Mouse (Mus musculus) CH12.LX (cell line): ENCODE data around the gene Nav3. TPM values are rescaled to one million over a fixed set of nuclear protein-coding genes. Genes with fewer than 3 reads are reported as not detected.

Experiments used
- DNase-seq: peaks from one replicate; pipeline ENCODE4 v3.0.0-alpha.2; 2013; ENCODE audit errors: extremely low read depth
- H3K27ac ChIP-seq: 2 replicates; pipeline ENCODE4 v1.5.1; 2012; ENCODE audit warnings: low read depth, mild to moderate bottlenecking, control low read depth, moderate library complexity; ENCODE audit not compliant: insufficient read depth
- H3K27me3 ChIP-seq: replicated peaks from 2 replicates; pipeline ENCODE3; 2012; ENCODE audit warnings: inconsistent platforms
- H3K36me3 ChIP-seq, 2 experiments: replicated peaks in 1 of 2; 2 replicates each; pipeline versions ENCODE3 to v1.6.1; 2012; ENCODE audit warnings: inconsistent platforms in 1 of 2, low read length in 1 of 2, mild to moderate bottlenecking in 1 of 2, mixed read lengths in 1 of 2, moderate library complexity in 1 of 2; ENCODE audit not compliant: control insufficient read depth in 1 of 2, insufficient read depth in 1 of 2
- H3K4me1 ChIP-seq, 2 experiments: 2 replicates each; pipeline ENCODE4 v1.6.1; 2012; ENCODE audit warnings: inconsistent platforms in 1 of 2, moderate library complexity in 1 of 2; ENCODE audit not compliant: insufficient read depth in 2 of 2, control insufficient read depth in 1 of 2
- H3K4me2 ChIP-seq: 2 replicates; pipeline ENCODE4 v1.6.1; 2012; ENCODE audit warnings: low read depth, mild to moderate bottlenecking, control low read depth; ENCODE audit not compliant: poor library complexity, insufficient read depth, severe bottlenecking
- H3K4me3 ChIP-seq, 3 experiments: fragments of 150-350 bp in 1 of 3; sonication (generic) in 1 of 3; replicated peaks in 1 of 3; 2 replicates each; pipeline versions ENCODE3 to v1.5.1; 2011 to 2012; ENCODE audit warnings: low read depth in 2 of 3, low read length in 2 of 3, mild to moderate bottlenecking in 2 of 3, moderate library complexity in 2 of 3, control low read depth in 1 of 3, improper control_type of control experiment in 1 of 3, inconsistent platforms in 1 of 3, mixed read lengths in 1 of 3; ENCODE audit not compliant: poor library complexity in 1 of 3
- H3K79me2 ChIP-seq: replicated peaks from 2 replicates; pipeline ENCODE4 v1.6.1; 2012; ENCODE audit warnings: mild to moderate bottlenecking, moderate library complexity; ENCODE audit not compliant: control insufficient read depth, poor library complexity, insufficient read depth, severe bottlenecking; ENCODE audit errors: extremely low read depth
- H3K9ac ChIP-seq: 2 replicates; pipeline ENCODE4 v1.6.1; 2012; ENCODE audit warnings: low read depth, mild to moderate bottlenecking, control low read depth, moderate library complexity; ENCODE audit not compliant: insufficient read depth
- H3K9me3 ChIP-seq: replicated peaks from 2 replicates; pipeline ENCODE3; 2012; ENCODE audit warnings: low read length, inconsistent platforms, mixed read lengths
- BHLHE40 ChIP-seq: IDR thresholded peaks from 2 replicates; pipeline ENCODE4 v1.6.1; 2011; ENCODE audit warnings: mild to moderate bottlenecking, low read depth, low read length, improper control_type of control experiment
- CHD2 ChIP-seq: IDR thresholded peaks from 2 replicates; pipeline ENCODE4 v1.6.1; 2011; ENCODE audit warnings: low read length, improper control_type of control experiment
- CTCF ChIP-seq, 2 experiments: IDR thresholded peaks in 1 of 2; conservative IDR thresholded peaks in 1 of 2; 2 replicates each; pipeline ENCODE4 v1.5.1; 2011 to 2012; ENCODE audit warnings: low read depth in 2 of 2, low read length in 2 of 2, improper control_type of control experiment in 1 of 2, inconsistent platforms in 1 of 2, mild to moderate bottlenecking in 1 of 2, moderate library complexity in 1 of 2
- E2F4 ChIP-seq: IDR thresholded peaks from 2 replicates; pipeline ENCODE4 v1.6.1; 2011; ENCODE audit warnings: low read depth, low read length, improper control_type of control experiment; ENCODE audit not compliant: insufficient replicate concordance
- EP300 ChIP-seq: IDR thresholded peaks from 2 replicates; pipeline ENCODE4 v1.6.1; 2011; ENCODE audit warnings: low read length, improper control_type of control experiment
- ETS1 ChIP-seq: conservative IDR thresholded peaks from 2 replicates; pipeline ENCODE4 v1.6.1; 2012; ENCODE audit warnings: low read depth, mild to moderate bottlenecking, inconsistent platforms, low read length, improper control_type of control experiment, moderate library complexity
- GABPA ChIP-seq: IDR thresholded peaks from 2 replicates; pipeline ENCODE4 v1.6.1; 2012; ENCODE audit warnings: low read depth, low read length, improper control_type of control experiment, inconsistent platforms; ENCODE audit not compliant: insufficient replicate concordance
- JUND ChIP-seq: conservative IDR thresholded peaks from 2 replicates; pipeline ENCODE4 v1.6.1; 2011; ENCODE audit warnings: low read depth, low read length, improper control_type of control experiment
- KAT2A ChIP-seq: IDR thresholded peaks from 2 replicates; pipeline ENCODE4 v1.6.1; 2012; ENCODE audit warnings: low read length, improper control_type of control experiment, inconsistent platforms; ENCODE audit not compliant: insufficient replicate concordance
- MAZ ChIP-seq: IDR thresholded peaks from 2 replicates; pipeline ENCODE4 v1.6.1; 2012; ENCODE audit warnings: low read depth, mild to moderate bottlenecking, inconsistent platforms, low read length, improper control_type of control experiment, moderate library complexity
- MEF2A ChIP-seq: IDR thresholded peaks from 2 replicates; pipeline ENCODE4 v1.6.1; 2014; ENCODE audit warnings: low read depth, mild to moderate bottlenecking, inconsistent platforms, low read length, improper control_type of control experiment, borderline replicate concordance
- MYC ChIP-seq: IDR thresholded peaks from 2 replicates; pipeline ENCODE4 v1.6.1; 2011; ENCODE audit warnings: low read depth, mild to moderate bottlenecking, improper control_type of control experiment, low read length
- NELFE ChIP-seq: IDR thresholded peaks from 2 replicates; pipeline ENCODE4 v1.6.1; 2011; ENCODE audit warnings: low read depth, low read length, improper control_type of control experiment
- NRF1 ChIP-seq: IDR thresholded peaks from 2 replicates; pipeline ENCODE4 v1.6.1; 2014; ENCODE audit warnings: low read depth, mild to moderate bottlenecking, inconsistent platforms, low read length, improper control_type of control experiment, moderate library complexity
- POLR2A ChIP-seq: IDR thresholded peaks from 2 replicates; pipeline ENCODE4 v1.6.1; 2011; ENCODE audit warnings: low read depth, mild to moderate bottlenecking, improper control_type of control experiment, low read length
- POLR2AphosphoS2 ChIP-seq: IDR thresholded peaks from 2 replicates; pipeline ENCODE4 v1.6.1; 2011; ENCODE audit warnings: low read depth, low read length, improper control_type of control experiment
- SIN3A ChIP-seq: IDR thresholded peaks from 2 replicates; pipeline ENCODE4 v1.6.1; 2012; ENCODE audit warnings: low read length, improper control_type of control experiment, inconsistent platforms
- SMC3 ChIP-seq: IDR thresholded peaks from 2 replicates; pipeline ENCODE4 v1.6.1; 2011; ENCODE audit warnings: low read depth, low read length, improper control_type of control experiment
- TBP ChIP-seq: conservative IDR thresholded peaks from 2 replicates; pipeline ENCODE4 v1.6.1; 2011; ENCODE audit warnings: low read depth, low read length, improper control_type of control experiment
- UBTF ChIP-seq: IDR thresholded peaks from 2 replicates; pipeline ENCODE4 v1.6.1; 2012; ENCODE audit warnings: low read depth, mild to moderate bottlenecking, inconsistent platforms, low read length, improper control_type of control experiment, moderate library complexity
- USF1 ChIP-seq: IDR thresholded peaks from 2 replicates; pipeline ENCODE4 v1.6.1; 2014; ENCODE audit warnings: low read depth, mild to moderate bottlenecking, inconsistent platforms, low read length, improper control_type of control experiment
- USF2 ChIP-seq: conservative IDR thresholded peaks from 2 replicates; pipeline ENCODE4 v1.6.1; 2011; ENCODE audit warnings: low read depth, low read length, improper control_type of control experiment
- ZKSCAN1 ChIP-seq: IDR thresholded peaks from 2 replicates; pipeline ENCODE4 v1.6.1; 2012; ENCODE audit warnings: low read depth, inconsistent platforms, low read length, improper control_type of control experiment, borderline replicate concordance
- dilution Hi-C: fragments of 300-500 bp; cut with MboI; formaldehyde crosslinking; loops from 2 replicates; pipeline ENCODE4 v1.14.3; 2020; ENCODE audit warnings: low sequenced_read_pairs; ENCODE audit not compliant: extremely low pct_unique_long_range_greater_than_20kb, extremely low pct_ligation_motif_present
- in situ Hi-C: fragments of 300-500 bp; cut with MboI; formaldehyde crosslinking; loops from 3 replicates; pipeline ENCODE4 v1.14.3; 2019; ENCODE audit warnings: low sequenced_read_pairs, low pct_ligation_motif_present, low pct_unique_long_range_greater_than_20kb, mixed read lengths
- polyA plus RNA-seq: library from polyadenylated mRNA; unstranded; fragments of >175 nt; gene quantifications from 2 replicates; pipeline ENCODE4 v1.2.1, GENCODE M21; 2012; ENCODE audit warnings: low read depth; ENCODE audit not compliant: insufficient read length
- total RNA-seq, 2 experiments: library from RNA; depleted of rRNA; stranded (reverse); fragments of 300-350 nt in 1 of 2; fragments of >200 nt in 1 of 2; gene quantifications; 2 replicates each; pipeline ENCODE4 v1.2.3; 2012 to 2014

The Nav3 gene
- total and polyA plus RNA-seq, 3 experiments: 0.03 TPM; not detected in 2

DNA sequence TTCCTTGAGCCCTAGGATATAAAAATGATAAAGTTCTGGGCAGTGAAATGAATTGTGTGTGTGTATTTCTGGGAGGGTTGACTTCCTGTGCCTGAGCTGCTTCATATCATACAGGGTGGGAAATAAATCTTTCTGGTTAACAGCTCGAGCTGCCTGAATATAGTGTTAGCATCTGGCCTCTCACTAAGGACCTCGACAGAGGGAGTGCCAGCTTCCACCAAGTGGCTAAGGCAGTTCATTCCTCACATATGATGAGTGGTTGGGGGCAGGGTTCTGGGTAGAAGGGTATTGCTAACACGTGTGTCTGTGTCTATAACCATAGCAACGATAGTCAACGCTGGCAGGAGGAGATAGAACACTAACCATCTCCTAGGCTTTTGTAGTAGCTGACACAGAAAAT, 295.1 kb downstream of the Nav3 start:
- dilution Hi-C loops: no loop called here

DNA sequence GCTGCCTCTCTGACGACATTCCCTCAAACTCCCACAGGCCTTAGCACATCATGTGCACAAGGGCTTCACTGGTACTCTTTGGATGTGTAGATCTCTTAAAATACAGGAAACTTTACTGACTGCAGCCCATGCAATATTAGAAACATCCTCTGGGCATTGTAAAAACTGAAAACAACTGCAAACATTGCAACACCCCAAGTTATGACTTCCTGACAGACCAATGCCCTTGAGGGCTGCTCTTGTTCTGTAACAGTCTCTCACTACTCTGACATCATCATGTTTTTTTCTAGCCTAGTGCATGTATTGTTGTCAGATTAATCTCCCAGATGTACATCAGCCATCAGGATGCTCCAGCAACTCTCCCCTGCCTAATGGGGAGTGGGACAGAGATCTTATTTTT, 296.5 kb downstream of the Nav3 start:
- Histone ChIP-seq H3K4me2 (no peak overlapping the region), H3K9ac (no peak overlapping the region), H3K27me3 (no peaks in the 10 kb centered on the region), H3K4me3 (no peak overlapping the region), H3K9me3 (peaks cover 41% of the 10 kb centered on the region), H3K4me1 (no peaks in the 10 kb centered on the region), H3K27ac (no peak overlapping the region), H3K79me2 (no peaks in the 10 kb centered on the region), H3K36me3 (no peaks in the 10 kb centered on the region)
- DNase-seq: no peak
- in situ Hi-C loops: no loop called here
- TF ChIP-seq USF2: no peak
- no peak for TF ChIP-seq MAZ
- no peak for TF ChIP-seq SIN3A
- no peak for TF ChIP-seq EP300
- no peak for TF ChIP-seq MYC
- no peak for TF ChIP-seq KAT2A
- no peak for TF ChIP-seq POLR2AphosphoS2
- TF ChIP-seq JUND: no peak
- TF ChIP-seq SMC3: no peak
- TF ChIP-seq CHD2: no peak
- no peak for TF ChIP-seq NELFE
- no peak for TF ChIP-seq NRF1
- no peak for TF ChIP-seq MEF2A
- no peak for TF ChIP-seq BHLHE40
- no peak for TF ChIP-seq TBP
- no peak for TF ChIP-seq GABPA
- no peak for TF ChIP-seq POLR2A
- TF ChIP-seq ZKSCAN1: no peak
- TF ChIP-seq ETS1: no peak
- dilution Hi-C loops: no loop called here

More for the DNA sequence above, 295.1 kb downstream of the Nav3 start:
- no peak overlapping the region for H3K4me3 ChIP-seq
- H3K27me3 ChIP-seq: no peaks in the 10 kb centered on the region
- H3K4me1 ChIP-seq: no peaks in the 10 kb centered on the region
- in situ Hi-C loops: no loop called here
- no peak for DNase-seq
- H3K36me3 ChIP-seq: no peaks in the 10 kb centered on the region
- peaks cover 42% of the 10 kb centered on the region for H3K9me3 ChIP-seq
- H3K27ac ChIP-seq: no peak overlapping the region
- H3K4me2 ChIP-seq: no peak overlapping the region
- H3K79me2 ChIP-seq: no peaks in the 10 kb centered on the region
- H3K9ac ChIP-seq: no peak overlapping the region
- TF ChIP-seq E2F4: no peak
- no peak for TF ChIP-seq TBP
- no peak for TF ChIP-seq UBTF
- TF ChIP-seq SMC3: no peak
- no peak for TF ChIP-seq MAZ
- no peak for TF ChIP-seq USF1
- no peak for TF ChIP-seq CTCF (conservative IDR thresholded peaks at IDR 0.05 in 1 of 2, IDR thresholded peaks at IDR 0.05 in 1 of 2; ENCODE audit: low read depth in 2 of 2, low read length in 2 of 2)
